Mouse (Mus musculus): ENCODE measurements around the gene Nucb1. TPM values are rescaled to one million over a fixed set of nuclear protein-coding genes. Genes with fewer than 3 reads are reported as not detected.

Nucb1 gene
- polyA plus RNA-seq (2012; rRNA removed) = 92.0 and 111 TPM in 2 replicates

DNA sequence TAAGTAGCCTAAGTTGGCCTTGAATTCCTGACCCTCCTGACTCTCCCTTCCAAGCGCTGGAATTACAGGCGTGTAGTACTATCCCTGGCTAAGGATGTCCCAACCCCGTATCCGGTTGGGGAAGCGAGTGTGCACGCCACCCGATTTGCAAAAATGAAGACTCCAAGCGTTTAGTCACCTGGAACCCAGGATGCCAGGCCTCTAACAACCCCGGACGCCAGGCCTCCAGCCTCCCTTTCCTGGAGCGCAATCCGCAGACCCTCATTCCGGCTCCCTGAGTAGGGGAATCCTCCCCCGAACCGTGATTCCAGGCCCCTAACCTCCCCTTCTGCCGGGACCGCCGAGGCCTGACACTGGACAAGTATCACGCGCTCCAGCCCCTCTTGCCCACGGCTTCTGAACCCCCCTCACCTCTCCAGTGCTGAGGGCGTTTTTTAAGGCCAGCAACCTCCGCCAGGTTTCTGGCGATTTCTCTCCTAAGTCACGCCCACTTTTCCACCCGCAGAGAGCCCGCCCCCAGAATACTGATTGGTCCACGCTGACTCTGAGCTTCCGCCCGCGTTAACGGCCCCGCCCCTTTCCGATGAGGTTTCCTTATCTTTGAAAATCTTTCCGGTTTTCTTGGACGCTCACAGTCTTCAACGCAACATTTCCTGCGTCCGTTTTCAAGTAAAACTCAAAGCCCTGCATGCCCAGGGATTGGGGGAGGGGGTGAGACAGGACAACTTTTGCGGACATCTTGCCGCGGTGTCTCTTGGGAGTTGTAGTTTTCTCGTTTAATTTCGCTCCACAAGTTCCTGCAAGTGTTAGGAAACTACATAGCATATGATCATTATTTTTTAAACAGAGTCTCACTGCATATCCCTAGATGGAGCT is at the start of gene Nucb1:
Nucb1 (minus strand) TSS at position 495 of the 876 bp plus-strand sequence.
- peak; percentile 23; the same call in 1 of the 2 replicates for TF ChIP-seq POLR2A (IDR thresholded peaks at IDR 0.05; ENCODE audit: borderline replicate concordance, extremely low read depth, insufficient read depth, insufficient read length, poor library complexity, severe bottlenecking)
- no peak for TF ChIP-seq CTCF (IDR thresholded peaks at IDR 0.05; ENCODE audit: borderline replicate concordance, extremely low read depth, insufficient read depth, insufficient read length)
- peak; percentile 96 for DNase-seq (ENCODE audit: low read depth)

DNA sequence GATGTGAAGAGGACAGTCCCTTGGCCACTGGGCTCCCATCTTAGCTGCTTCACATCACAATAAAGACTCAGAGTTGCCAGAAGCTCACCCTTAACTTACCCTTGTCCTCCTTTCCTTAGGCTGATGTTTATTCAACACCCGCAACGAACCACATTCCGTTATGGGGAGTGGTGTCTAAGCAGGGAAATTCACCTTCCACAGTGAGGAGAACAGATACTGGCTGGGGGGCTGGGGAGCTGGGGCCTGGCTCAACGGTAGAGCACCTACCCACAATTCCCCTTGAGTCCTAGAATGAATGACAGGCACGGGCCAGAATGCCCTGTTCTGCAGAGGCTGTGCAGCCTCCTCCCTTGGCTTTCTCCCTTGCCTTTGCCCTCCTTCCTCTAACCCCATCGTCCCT is 48.7 kb upstream of the Nucb1 start:
- no peak for DNase-seq (ENCODE audit: low read depth)
- no peak for TF ChIP-seq POLR2A (IDR thresholded peaks at IDR 0.05; ENCODE audit: borderline replicate concordance, extremely low read depth, insufficient read depth, insufficient read length, poor library complexity, severe bottlenecking)
- TF ChIP-seq CTCF (IDR thresholded peaks at IDR 0.05; ENCODE audit: borderline replicate concordance, extremely low read depth, insufficient read depth, insufficient read length) = no peak

DNA sequence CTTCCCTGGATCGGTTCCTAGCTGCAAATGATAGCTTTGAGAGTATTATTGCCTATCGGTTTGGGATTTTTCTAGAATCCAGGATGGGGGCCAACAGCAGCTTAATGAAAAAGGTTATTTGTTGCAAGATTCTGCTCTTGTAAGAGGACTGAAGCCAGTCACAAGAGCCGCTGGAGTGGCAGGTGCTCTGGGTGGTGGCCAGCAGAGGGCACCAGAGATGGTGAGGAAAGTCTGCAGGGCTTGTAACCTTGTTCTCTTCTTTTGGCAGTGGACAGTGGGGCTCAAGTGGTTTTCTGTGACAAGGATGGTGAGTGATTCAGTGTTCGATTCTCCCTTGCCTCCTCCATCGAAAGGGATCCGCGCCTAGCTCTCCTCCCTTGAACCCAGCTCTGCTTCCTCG is 45.6 kb upstream of the Nucb1 start:
- DNase-seq (ENCODE audit: low read depth) = peak; percentile 81
- no peak for TF ChIP-seq POLR2A (IDR thresholded peaks at IDR 0.05; ENCODE audit: borderline replicate concordance, extremely low read depth, insufficient read depth, insufficient read length, poor library complexity, severe bottlenecking)
- peak; percentile 84 for TF ChIP-seq CTCF (IDR thresholded peaks at IDR 0.05; ENCODE audit: borderline replicate concordance, extremely low read depth, insufficient read depth, insufficient read length)

DNA sequence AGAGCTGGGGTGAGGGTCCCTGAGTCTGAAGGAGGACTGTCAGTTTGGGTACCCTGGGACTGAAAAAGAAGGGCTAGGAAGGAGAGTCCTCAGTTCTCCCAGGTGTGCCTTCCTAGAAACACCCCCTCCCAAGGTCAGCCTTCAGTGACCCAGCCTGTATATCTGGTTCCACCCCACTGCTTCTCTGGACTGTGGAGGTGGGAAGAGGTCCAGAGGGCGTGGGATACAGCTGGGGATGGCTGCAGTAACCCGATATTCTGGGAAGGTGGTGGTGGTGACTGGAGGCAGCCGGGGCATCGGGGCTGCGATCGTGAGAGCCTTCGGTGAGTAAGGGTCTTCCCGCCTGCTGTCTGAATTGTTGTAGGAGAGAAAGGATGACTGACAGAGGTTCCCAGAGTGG is 44.5 kb upstream of the Nucb1 start, which contains the start of gene Hsd17b14:
Hsd17b14 (plus strand) TSS at position 150 of the 400 bp plus-strand sequence.
- no peak for TF ChIP-seq CTCF (IDR thresholded peaks at IDR 0.05; ENCODE audit: borderline replicate concordance, extremely low read depth, insufficient read depth, insufficient read length)
- TF ChIP-seq POLR2A (IDR thresholded peaks at IDR 0.05; ENCODE audit: borderline replicate concordance, extremely low read depth, insufficient read depth, insufficient read length, poor library complexity, severe bottlenecking) = no peak
- DNase-seq (ENCODE audit: low read depth) = no peak

DNA sequence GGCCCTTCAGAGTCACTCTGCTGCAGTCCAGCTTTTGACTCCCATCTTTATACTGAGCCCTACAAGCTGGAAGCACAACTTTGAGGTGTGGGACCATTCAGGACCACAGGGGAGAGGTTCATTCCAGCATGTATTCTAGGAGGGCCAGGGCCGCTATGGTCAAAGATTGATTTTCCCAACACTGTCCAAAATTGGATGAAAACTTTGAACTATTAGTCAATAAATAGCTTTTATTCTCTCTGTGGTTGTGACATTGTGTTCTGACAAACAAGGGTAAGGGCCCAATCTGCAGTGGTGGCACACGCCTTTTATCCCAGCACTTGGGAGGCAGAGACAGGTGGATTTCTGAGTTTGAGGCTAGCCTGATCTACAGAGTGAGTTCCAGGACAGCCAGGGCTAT is 43.8 kb upstream of the Nucb1 start:
- TF ChIP-seq POLR2A (IDR thresholded peaks at IDR 0.05; ENCODE audit: borderline replicate concordance, extremely low read depth, insufficient read depth, insufficient read length, poor library complexity, severe bottlenecking) (no peak), CTCF (IDR thresholded peaks at IDR 0.05; ENCODE audit: borderline replicate concordance, extremely low read depth, insufficient read depth, insufficient read length) (no peak)

GRCm38 (mm10) chr7:45553519-45553918 is 43.3 kb upstream of the Nucb1 start:
- no peak for DNase-seq (ENCODE audit: low read depth)
- TF ChIP-seq CTCF (IDR thresholded peaks at IDR 0.05; ENCODE audit: borderline replicate concordance, extremely low read depth, insufficient read depth, insufficient read length) = no peak
- no peak for TF ChIP-seq POLR2A (IDR thresholded peaks at IDR 0.05; ENCODE audit: borderline replicate concordance, extremely low read depth, insufficient read depth, insufficient read length, poor library complexity, severe bottlenecking)

More for the DNA sequence above, 43.8 kb upstream of the Nucb1 start:
- no peak for DNase-seq (ENCODE audit: low read depth)

- TF ChIP-seq POLR2A (IDR thresholded peaks at IDR 0.05; ENCODE audit: borderline replicate concordance, extremely low read depth, insufficient read depth, insufficient read length, poor library complexity, severe bottlenecking) = no peak
- TF ChIP-seq CTCF (IDR thresholded peaks at IDR 0.05; ENCODE audit: borderline replicate concordance, extremely low read depth, insufficient read depth, insufficient read length) = no peak
- no peak for DNase-seq (ENCODE audit: low read depth)
These were observed 41.3 kb upstream of the Nucb1 start for GRCm38 (mm10) chr7:45551512-45551883.

DNA sequence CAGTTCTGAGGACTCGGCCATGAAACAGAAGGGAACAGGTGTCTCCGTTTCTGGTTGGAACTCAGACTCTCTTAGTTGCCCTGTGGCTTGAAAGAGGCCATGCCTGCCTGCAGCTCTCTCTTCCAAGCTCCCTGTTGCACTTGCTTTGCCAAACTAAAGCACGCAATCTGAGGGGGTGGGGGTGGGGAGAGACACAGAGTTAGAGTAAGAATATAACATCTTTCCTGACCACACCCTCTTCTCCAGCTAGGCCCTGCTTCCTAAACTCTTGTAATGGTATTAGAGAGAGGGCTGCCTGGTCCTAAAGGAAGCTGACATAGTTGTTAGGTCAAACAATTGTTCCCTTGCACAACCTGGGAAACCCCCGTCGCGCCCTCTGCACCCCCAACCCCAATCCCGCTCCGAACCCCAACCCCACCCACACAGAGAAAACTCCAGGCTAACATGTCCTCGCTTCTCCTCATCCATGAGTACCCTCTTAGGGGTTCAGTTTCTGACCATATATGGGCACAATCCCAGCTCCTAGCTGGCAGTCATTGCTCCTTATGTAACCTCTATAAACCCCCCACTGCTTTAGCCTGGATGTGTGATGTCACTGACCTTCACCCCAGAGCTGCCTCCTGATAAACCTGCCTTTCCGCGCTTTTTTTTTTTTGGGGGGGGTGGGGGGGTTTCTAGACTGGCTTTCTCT is 40.8 kb upstream of the Nucb1 start:
- no peak for TF ChIP-seq POLR2A (IDR thresholded peaks at IDR 0.05; ENCODE audit: borderline replicate concordance, extremely low read depth, insufficient read depth, insufficient read length, poor library complexity, severe bottlenecking)
- TF ChIP-seq CTCF (IDR thresholded peaks at IDR 0.05; ENCODE audit: borderline replicate concordance, extremely low read depth, insufficient read depth, insufficient read length) = no peak
- DNase-seq (ENCODE audit: low read depth) = no peak

GRCm38 (mm10) chr7:45549641-45550436 is 39.6 kb upstream of the Nucb1 start:
- TF ChIP-seq CTCF (IDR thresholded peaks at IDR 0.05; ENCODE audit: borderline replicate concordance, extremely low read depth, insufficient read depth, insufficient read length) = no peak
- TF ChIP-seq POLR2A (IDR thresholded peaks at IDR 0.05; ENCODE audit: borderline replicate concordance, extremely low read depth, insufficient read depth, insufficient read length, poor library complexity, severe bottlenecking) = no peak
- no peak for DNase-seq (ENCODE audit: low read depth)

GRCm38 (mm10) chr7:45544525-45544924 is 34.3 kb upstream of the Nucb1 start:
- no peak for DNase-seq (ENCODE audit: low read depth)
- TF ChIP-seq POLR2A (IDR thresholded peaks at IDR 0.05; ENCODE audit: borderline replicate concordance, extremely low read depth, insufficient read depth, insufficient read length, poor library complexity, severe bottlenecking) (no peak), CTCF (IDR thresholded peaks at IDR 0.05; ENCODE audit: borderline replicate concordance, extremely low read depth, insufficient read depth, insufficient read length) (peak; percentile 10; the same call in 1 of the 2 replicates)

- DNase-seq (ENCODE audit: low read depth) = no peak
- no peak for TF ChIP-seq POLR2A (IDR thresholded peaks at IDR 0.05; ENCODE audit: borderline replicate concordance, extremely low read depth, insufficient read depth, insufficient read length, poor library complexity, severe bottlenecking)
- no peak for TF ChIP-seq CTCF (IDR thresholded peaks at IDR 0.05; ENCODE audit: borderline replicate concordance, extremely low read depth, insufficient read depth, insufficient read length)
These were observed 30.0 kb upstream of the Nucb1 start for GRCm38 (mm10) chr7:45540213-45540612.

All from brain, embryonic 14.5 days (tissue).